Mouse (Mus musculus): ENCODE results near the gene Tacr2. TPM values are rescaled to one million over a fixed set of nuclear protein-coding genes. Genes with fewer than 3 reads are reported as not detected.

Tacr2 gene
- polyA plus RNA-seq, 1 experiment from 2014 or later, result not detected

DNA sequence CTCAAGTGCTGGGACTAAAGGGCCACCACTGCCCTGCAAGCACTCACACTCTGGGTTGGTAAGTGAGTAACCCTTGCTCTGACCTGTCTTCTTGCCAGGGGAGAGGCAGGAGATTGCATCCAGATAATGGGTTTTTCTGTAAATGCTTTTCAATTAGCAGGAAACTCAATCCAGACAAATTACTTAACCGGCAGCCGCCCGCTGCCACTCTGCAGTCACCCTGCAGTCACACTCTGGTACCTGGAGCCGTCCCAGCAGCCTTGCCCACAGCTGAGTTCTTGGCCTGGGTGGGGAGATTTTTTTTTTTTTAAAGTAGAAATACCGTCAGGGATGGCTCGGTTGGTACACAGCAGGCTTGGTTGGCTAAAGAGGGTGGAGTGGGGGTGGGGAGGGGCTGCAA lies 24.1 kb upstream of the Tacr2 start:
- Histone ChIP-seq H3K4me3 (ENCODE audit: inconsistent target) (no peak overlapping the region), H3K36me3 (ENCODE audit: inconsistent target) (no peaks in the 10 kb centered on the region), H3K27ac (no peak overlapping the region), H3K79me2 (ENCODE audit: inconsistent target) (no peaks in the 10 kb centered on the region)
- 80% methylated on average over 4 of the region's 6 CpGs for WGBS (ENCODE audit: missing documents)

DNA sequence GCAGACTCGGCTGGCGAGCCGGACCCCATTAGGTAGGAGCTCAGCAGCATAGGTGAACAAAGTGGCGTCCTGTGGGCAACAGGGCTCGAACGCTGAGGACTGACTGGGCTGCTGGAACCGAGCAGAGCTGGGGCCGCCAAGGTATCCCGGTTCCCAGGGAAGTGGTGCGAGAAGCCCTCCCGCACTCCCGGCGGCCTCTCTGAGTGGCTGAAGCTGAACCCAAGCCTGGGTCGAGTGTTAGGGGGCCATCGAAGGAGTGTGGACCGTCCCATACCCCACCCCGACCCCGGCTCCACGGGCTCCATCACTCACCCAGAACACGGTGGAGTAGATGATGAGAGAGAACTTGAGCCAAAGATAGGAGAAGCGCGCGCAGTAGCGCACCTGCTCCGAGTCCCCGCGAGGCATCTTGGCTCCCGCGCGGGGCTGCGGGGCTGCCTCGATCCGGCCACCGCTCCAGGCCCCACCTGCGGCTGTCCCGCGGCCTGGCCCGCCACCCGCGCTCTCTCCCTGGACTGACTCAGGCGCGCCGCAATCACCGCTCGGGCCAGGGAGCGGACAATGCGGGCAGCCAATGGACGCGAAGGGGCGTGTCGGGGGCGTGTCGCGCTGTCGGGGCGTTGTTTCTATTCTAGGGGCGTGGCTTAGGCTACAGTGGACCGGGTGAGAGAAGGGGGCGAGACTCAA lies 21.4 kb upstream of the Tacr2 start, which contains the start of gene Tspan15:
Tspan15 (minus strand) TSS at position 544 of the 687 bp plus-strand sequence.
- 2% methylated on average over 57 of the region's 59 CpGs for WGBS (ENCODE audit: missing documents)
- H3K27ac ChIP-seq, result no peak within 1 kb of the TSS
- no peaks in the 10 kb centered on the region for H3K36me3 ChIP-seq (ENCODE audit: inconsistent target)
- no peak within 1 kb of the TSS for H3K4me3 ChIP-seq (ENCODE audit: inconsistent target)
- no peaks in the 10 kb centered on the region for H3K79me2 ChIP-seq (ENCODE audit: inconsistent target)

DNA sequence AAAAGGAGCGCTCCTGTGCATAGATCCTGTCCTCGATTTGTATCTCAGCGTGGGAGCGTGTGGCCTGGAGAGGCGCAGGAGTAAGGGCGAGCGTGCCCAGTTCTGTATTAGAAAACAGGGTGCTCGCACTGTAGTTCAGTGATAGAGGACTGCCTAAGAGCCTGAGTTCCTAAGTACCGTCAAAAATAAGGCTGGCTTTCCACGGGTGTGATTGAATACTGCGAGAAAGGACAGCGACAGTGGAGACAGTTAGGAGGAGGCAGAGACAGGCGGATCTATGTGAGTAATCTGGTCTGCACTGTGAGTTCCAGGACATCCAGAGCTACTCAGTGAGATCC lies 20.9 kb upstream of the Tacr2 start:
- Histone ChIP-seq H3K36me3 (ENCODE audit: inconsistent target) (no peaks in the 10 kb centered on the region), H3K79me2 (ENCODE audit: inconsistent target) (no peaks in the 10 kb centered on the region), H3K4me3 (ENCODE audit: inconsistent target) (no peak overlapping the region), H3K27ac (no peak overlapping the region)
- WGBS (ENCODE audit: missing documents), result 6% methylated on average over 13 of the region's 13 CpGs

DNA sequence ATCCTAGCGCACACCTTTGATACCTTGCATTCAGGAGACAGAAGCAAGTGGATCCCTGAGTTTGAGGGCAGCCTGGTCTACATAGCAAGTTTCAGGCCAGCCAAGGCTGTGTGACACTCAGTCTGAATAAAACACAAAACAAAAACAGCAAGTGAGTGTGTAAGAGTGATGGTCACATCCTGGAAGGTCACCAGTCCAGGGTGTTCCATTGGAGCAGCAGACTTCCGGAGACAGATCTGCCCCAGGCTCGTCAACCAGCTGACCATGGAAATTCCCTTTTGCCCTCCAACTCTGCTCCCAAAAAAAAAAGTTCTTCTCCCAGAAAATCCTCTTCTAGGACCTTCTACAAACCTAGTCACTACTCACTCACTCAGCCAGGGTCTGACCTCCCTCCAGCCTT lies 20.4 kb upstream of the Tacr2 start:
- Histone ChIP-seq H3K79me2 (ENCODE audit: inconsistent target) (no peaks in the 10 kb centered on the region), H3K36me3 (ENCODE audit: inconsistent target) (no peaks in the 10 kb centered on the region), H3K27ac (no peak overlapping the region), H3K4me3 (ENCODE audit: inconsistent target) (no peak overlapping the region)
- 94% methylated on average over 3 of the region's 3 CpGs for WGBS (ENCODE audit: missing documents)

DNA sequence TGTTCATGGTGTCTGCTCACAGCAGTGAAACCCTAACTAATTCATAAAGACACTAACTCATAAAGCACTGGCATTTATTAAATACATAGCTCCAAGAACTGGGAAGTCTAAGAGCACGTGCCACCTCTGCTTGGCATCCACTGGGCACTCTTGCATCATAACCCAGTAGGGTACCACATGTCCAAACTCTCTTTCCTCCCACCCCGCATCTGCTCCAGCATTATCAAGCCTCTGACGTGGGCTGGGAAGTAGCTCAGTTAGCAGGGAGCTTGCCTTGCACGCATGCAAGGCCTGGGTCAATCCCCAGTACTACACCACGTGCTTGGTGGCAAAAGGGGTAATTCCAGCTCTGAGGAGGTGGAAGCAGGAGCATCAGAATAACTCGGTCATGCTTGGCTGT lies 16.1 kb upstream of the Tacr2 start:
- 86% methylated on average over 6 of the region's 6 CpGs for WGBS (ENCODE audit: missing documents)
- H3K27ac ChIP-seq, result no peak overlapping the region
- no peak overlapping the region for H3K4me3 ChIP-seq (ENCODE audit: inconsistent target)
- H3K36me3 ChIP-seq (ENCODE audit: inconsistent target), result no peaks in the 10 kb centered on the region
- no peaks in the 10 kb centered on the region for H3K79me2 ChIP-seq (ENCODE audit: inconsistent target)

DNA sequence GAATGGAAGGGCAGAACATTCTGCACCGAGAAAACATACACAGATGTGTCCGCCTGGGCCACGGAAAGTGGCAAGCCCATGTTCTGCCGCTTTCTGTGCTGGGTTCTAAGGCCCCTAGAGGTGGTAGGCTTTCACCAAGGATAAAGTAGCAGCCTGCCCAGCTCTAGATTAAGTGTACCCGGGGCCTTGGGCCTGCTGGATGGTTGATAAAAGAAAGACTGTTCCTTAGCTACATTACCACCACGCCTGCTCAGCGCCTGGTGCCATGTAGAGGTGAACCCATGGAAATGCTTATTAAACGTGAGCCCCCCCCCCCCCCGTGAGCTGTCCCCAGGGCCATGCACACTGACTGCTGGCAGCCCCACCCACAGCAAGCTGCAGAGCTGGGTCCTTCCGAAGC lies 15.0 kb upstream of the Tacr2 start:
- H3K27ac ChIP-seq, result no peak overlapping the region
- no peaks in the 10 kb centered on the region for H3K79me2 ChIP-seq (ENCODE audit: inconsistent target)
- WGBS (ENCODE audit: missing documents), result 84% methylated on average over 10 of the region's 10 CpGs
- no peaks in the 10 kb centered on the region for H3K36me3 ChIP-seq (ENCODE audit: inconsistent target)
- no peak overlapping the region for H3K4me3 ChIP-seq (ENCODE audit: inconsistent target)

DNA sequence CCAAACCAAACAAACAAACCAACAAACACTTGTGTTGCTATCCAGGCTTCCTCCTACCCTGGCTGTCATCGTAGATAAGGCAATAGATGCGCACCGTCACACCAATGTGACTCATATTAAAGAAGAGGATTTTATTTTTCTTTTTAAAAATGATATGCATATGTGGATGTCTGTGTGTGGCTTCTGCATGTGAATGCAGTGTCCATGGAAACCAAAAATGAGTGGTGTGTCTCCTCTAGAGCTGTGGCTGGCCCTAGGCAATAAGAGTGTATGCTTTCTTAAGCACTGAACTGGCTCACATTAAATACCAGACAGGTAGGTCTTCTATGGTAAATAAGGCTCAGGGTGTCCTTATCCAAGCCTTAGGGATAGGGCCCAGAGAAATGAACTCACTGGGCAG lies 13.6 kb upstream of the Tacr2 start:
- WGBS (ENCODE audit: missing documents), result 93% methylated on average over 3 of the region's 3 CpGs

DNA sequence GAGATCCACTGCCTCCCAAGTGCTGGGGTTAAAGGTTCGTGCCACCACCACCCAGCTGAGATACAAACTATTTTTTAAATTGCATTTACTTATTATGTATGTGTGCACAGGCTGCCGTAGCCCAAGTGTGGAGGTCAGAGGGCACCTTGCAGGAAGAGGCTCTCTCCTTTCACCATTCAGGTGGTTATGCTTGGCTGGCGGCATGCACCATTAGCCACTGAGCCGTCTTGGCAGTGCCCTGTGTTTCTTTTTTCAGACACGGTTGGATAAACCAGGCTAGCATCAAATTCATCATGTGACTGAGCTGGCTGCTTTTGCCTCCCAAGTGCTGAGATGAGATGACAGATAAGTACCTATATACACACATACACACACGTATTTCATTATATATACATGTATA lies 13.0 kb upstream of the Tacr2 start:
- no peaks in the 10 kb centered on the region for H3K36me3 ChIP-seq (ENCODE audit: inconsistent target)
- no peak overlapping the region for H3K27ac ChIP-seq
- WGBS (ENCODE audit: missing documents), result 79% methylated on average over 6 of the region's 6 CpGs
- no peak overlapping the region for H3K4me3 ChIP-seq (ENCODE audit: inconsistent target)
- no peaks in the 10 kb centered on the region for H3K79me2 ChIP-seq (ENCODE audit: inconsistent target)

More for the DNA sequence above, 13.6 kb upstream of the Tacr2 start:
- no peaks in the 10 kb centered on the region for H3K79me2 ChIP-seq (ENCODE audit: inconsistent target)
- no peak overlapping the region for H3K27ac ChIP-seq
- H3K4me3 ChIP-seq (ENCODE audit: inconsistent target), result no peak overlapping the region
- H3K36me3 ChIP-seq (ENCODE audit: inconsistent target), result no peaks in the 10 kb centered on the region

DNA sequence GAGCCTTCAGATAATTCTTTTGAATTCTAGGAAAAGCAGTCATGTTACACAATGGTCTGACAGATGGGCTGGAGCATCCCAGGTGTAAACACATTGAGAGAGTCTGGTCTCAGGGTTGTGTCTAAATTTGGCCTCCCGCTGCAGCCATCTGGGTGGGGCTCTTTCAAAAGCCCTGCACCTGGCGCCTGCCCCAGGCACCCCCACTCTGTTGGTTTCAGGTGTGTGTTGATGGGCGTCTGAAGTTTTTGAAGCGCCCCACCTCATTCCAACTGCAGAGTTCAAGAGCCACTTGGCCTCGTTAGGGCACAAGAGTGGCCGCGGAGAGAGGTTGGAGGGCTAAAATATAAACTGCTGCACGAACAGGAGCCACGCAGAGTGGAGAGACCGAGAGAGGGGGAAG lies 9.9 kb upstream of the Tacr2 start:
- no peak overlapping the region for H3K4me3 ChIP-seq (ENCODE audit: inconsistent target)
- no peaks in the 10 kb centered on the region for H3K79me2 ChIP-seq (ENCODE audit: inconsistent target)
- 88% methylated on average over 10 of the region's 10 CpGs for WGBS (ENCODE audit: missing documents)
- no peak overlapping the region for H3K27ac ChIP-seq
- H3K36me3 ChIP-seq (ENCODE audit: inconsistent target), result no peaks in the 10 kb centered on the region

DNA sequence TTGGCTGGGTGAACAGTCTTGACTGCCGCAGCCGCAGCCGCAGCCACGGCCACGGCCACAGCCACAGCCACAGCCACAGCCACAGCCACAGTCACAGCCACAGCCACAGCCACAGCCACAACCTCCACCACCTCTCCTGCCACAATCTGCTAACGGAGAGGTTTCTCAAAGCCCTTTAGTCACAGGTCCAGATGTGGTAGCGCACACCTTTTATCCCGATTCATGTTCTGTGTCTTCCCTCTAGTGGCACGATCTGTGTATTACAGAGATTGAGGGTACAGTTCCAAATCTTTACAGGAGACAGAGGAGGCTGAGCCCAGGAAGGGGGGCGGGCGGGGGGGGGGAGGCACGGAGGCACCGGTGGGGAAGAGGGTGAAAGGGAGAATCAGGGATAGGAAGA lies 9.3 kb upstream of the Tacr2 start:
- Histone ChIP-seq H3K27ac (no peak overlapping the region), H3K79me2 (ENCODE audit: inconsistent target) (no peaks in the 10 kb centered on the region), H3K36me3 (ENCODE audit: inconsistent target) (no peaks in the 10 kb centered on the region), H3K4me3 (ENCODE audit: inconsistent target) (no peak overlapping the region)
- 43% methylated on average over 10 of the region's 13 CpGs for WGBS (ENCODE audit: missing documents)

DNA sequence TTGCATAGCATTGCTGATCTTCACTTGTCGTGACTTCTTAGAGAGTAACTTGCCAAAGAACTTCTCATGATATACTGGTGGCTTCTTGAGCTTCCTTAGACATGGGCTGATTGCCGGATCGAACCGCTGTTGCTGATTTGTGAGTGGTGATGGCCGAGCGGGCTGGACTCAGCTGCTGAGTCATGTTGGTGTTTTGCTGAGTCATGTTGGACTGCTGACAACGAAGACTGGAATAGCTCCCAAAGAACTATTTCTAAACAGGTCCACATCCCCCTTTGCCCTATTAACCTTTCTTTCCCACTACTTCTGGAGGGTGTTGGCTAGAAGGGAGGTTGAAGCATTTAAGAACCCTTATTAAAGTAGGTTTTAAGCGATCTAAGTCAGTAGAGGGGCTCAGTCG lies 8.2 kb upstream of the Tacr2 start:
- Histone ChIP-seq H3K36me3 (ENCODE audit: inconsistent target) (no peaks in the 10 kb centered on the region), H3K4me3 (ENCODE audit: inconsistent target) (no peak overlapping the region)
- WGBS (ENCODE audit: missing documents), result 86% methylated on average over 9 of the region's 9 CpGs

DNA sequence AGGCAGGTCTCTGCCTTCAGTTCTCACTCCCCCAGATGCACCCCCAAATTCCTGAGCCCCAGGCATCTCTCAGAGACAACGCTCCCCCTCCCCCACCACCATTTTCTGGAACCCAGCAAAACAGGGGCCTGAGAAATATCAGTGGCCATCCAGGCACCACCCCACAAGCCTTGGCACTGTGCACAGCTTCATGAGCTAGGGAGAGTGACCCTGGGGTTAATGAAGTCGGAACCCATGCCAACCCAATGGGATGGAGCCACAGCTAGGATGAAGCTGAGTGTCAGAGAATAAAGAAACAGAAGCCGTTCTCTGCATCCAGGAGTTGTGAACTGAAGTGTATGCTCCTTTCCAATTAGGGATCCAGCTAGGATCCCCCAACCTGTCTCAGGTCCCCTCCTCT lies 5.1 kb upstream of the Tacr2 start:
- H3K4me3 ChIP-seq (ENCODE audit: inconsistent target), result no peak overlapping the region
- 88% methylated on average over 3 of the region's 3 CpGs for WGBS (ENCODE audit: missing documents)
- H3K36me3 ChIP-seq (ENCODE audit: inconsistent target), result no peaks in the 10 kb centered on the region
- no peaks in the 10 kb centered on the region for H3K79me2 ChIP-seq (ENCODE audit: inconsistent target)
- H3K27ac ChIP-seq, result no peak overlapping the region

More for the DNA sequence above, 8.2 kb upstream of the Tacr2 start:
- Histone ChIP-seq H3K79me2 (ENCODE audit: inconsistent target) (no peaks in the 10 kb centered on the region), H3K27ac (no peak overlapping the region)

DNA sequence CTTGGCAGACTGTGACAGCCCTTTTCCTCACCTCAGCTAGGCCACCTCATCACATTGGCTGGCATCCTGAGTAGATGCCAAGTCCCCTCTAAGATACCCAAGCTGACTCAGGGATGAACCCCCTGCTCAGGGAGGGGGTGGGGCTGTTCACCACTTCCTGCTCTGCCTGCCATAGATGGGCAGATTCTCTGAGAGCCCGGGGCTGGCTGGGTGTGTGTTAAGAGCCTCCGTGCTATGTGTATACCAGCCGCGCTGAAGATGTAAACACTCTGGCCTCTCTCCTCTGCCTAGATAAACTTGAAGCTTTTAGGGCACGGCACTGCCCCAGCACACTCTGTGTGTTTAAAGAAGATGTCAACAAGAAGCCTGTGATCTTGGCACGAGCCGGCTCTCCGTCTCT lies 4.4 kb upstream of the Tacr2 start:
- Histone ChIP-seq H3K4me3 (ENCODE audit: inconsistent target) (no peak overlapping the region), H3K27ac (no peak overlapping the region), H3K36me3 (ENCODE audit: inconsistent target) (no peaks in the 10 kb centered on the region), H3K79me2 (ENCODE audit: inconsistent target) (no peaks in the 10 kb centered on the region)
- WGBS (ENCODE audit: missing documents), result 33% methylated on average over 8 of the region's 8 CpGs

DNA sequence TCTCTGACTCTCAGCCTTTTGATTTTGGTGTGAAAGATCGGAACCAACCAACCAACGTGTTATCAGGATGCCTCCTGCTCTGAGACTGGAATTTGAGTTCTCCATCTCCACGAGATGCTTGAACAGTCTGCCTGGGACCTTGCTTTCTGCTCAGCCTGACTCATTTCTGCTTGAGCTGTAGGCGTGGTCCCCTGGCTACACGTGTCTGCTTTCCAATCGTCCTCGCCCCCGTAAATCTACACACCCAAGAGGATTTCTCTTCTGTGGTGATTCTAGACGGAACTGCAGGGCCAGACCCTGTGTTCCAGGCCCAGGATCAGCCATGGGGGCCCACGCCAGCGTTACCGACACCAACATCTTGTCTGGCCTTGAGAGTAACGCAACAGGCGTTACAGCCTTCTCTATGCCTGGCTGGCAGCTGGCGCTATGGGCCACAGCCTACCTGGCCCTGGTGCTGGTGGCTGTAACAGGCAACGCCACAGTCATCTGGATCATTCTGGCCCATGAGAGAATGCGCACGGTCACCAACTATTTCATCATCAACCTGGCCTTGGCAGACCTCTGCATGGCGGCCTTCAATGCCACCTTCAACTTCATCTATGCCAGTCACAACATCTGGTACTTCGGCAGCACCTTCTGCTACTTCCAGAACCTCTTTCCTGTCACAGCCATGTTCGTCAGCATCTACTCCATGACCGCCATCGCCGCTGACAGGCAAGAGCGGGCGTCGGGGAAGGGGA lies 428 bp downstream of the Tacr2 start:
- 94% methylated on average over 27 of the region's 27 CpGs for WGBS (ENCODE audit: missing documents)

DNA sequence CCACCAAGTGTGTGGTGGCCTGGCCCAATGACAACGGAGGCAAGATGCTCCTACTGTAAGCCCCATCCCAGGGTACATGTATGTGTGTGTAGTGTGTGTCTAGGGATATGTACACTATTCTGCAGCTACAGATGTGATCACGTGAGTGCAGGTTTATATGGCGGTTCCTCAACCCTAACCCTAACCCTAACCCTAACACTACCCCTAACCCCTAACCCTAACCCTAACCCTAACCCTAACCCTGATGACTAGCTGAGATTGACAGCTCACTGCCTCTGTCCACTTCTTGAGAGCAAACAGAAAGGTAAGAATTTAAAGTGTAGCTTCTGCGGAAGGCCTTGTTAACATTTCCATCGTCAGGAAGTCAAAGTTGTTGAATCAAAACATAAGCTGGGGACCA lies 6.1 kb downstream of the Tacr2 start:
- H3K27ac ChIP-seq, result no peak overlapping the region
- H3K36me3 ChIP-seq (ENCODE audit: inconsistent target), result no peaks in the 10 kb centered on the region
- 89% methylated on average over 5 of the region's 5 CpGs for WGBS (ENCODE audit: missing documents)
- no peak overlapping the region for H3K4me3 ChIP-seq (ENCODE audit: inconsistent target)
- H3K79me2 ChIP-seq (ENCODE audit: inconsistent target), result no peaks in the 10 kb centered on the region

More for the DNA sequence above, 428 bp downstream of the Tacr2 start:
- no peaks in the 10 kb centered on the region for H3K36me3 ChIP-seq (ENCODE audit: inconsistent target)
- H3K27ac ChIP-seq, result no peak overlapping the region
- H3K79me2 ChIP-seq (ENCODE audit: inconsistent target), result no peaks in the 10 kb centered on the region
- H3K4me3 ChIP-seq (ENCODE audit: inconsistent target), result no peak overlapping the region

Measured in macrophage (primary cell).